Mouse (Mus musculus): ENCODE results near the gene Pdpr. TPM values are rescaled to one million over a fixed set of nuclear protein-coding genes. Genes with fewer than 3 reads are reported as not detected.

Pdpr gene
- polyA plus RNA-seq (2015; fragmentation: Illumina TruSeq; extraction: RNeasy Lipid Tissue Mini Kit (QIAGEN cat#74804); ENCODE audit: insufficient read depth, low replicate concordance), result 22.5 TPM

DNA sequence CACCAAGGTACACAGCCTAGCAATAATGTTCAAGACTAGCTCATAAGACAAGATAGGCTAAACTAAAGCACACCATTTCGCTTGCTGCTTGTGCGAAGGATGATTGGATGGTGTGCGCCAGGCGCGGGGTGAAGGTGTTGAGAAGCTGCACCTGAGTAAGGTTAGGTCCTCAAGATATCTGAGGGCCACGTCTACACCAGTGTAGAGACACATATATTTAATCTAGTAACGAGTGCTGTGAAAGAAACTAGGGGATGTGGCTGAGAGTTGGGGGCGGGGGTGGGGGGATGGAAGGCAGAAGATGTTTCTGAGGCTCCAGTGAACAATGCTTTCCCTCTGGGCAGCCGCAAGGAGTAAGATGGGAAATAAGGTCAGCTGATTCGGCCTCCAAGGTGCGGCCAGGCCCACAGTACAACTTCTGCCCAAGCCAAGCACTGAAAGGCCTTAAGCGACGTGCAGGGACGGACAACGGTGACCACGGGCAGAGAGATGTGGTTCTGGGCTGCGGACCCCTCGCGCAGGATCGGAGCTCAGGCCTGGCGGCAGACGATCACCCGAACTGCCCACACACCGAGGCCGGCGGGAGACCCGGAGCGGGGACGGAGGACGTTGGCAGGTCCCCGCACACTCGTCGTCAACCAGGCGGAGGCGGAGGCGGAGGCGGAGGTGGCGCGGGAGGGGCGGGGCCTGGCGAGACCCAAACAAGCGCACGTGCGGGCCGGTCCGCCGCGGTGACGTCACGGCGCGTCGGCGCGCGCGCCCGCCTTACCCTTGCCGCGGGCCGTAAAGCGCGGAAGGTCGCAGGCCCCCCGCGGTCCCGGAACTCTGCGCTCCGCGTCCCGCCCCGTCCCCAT, at the start of gene Pdpr:
Gene Pdpr (plus strand): TSS at position 766 of the 854 bp plus-strand sequence.

DNA sequence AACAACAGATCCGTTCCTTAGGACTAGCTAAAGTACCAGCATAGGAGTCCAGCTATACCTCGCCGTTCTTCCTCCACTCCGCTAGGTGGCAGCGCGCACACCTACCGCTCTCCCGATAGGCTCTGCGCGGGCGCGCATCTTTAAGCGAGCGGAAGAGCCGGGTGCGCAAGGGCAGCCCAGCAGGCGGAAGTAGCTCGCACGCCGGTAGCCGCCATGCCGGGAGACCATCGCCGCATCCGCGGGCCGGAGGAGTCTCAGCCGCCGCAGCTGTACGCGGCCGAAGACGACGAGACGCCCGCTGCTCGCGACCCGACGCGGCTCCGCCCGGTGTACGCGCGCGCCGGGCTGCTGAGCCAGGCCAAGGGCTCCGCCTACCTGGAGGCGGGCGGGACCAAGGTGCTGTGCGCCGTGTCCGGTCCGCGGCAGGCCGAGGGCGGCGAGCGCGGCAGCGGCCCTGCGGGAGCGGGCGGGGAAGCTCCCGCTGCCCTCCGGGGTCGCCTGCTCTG, 38.2 kb upstream of the Pdpr start, which contains the start of gene Exosc6:
Gene Exosc6 (plus strand): TSS at position 182 of the 506 bp plus-strand sequence.

GRCm38 (mm10) chr8:111092326-111092725, 2.1 kb upstream of the Pdpr start, which contains the start of gene Clec18a:
Clec18a (minus strand) TSS chr8:111092426.

Other genes with a start within 250 kb of the Pdpr start
- 33.9 TPM for gene Cog4, start 248.0 kb upstream of the Pdpr start, polyA plus RNA-seq (2015; fragmentation: Illumina TruSeq; extraction: RNeasy Lipid Tissue Mini Kit (QIAGEN cat#74804); ENCODE audit: insufficient read depth, low replicate concordance)
- gene Sf3b3, start 247.8 kb upstream of the Pdpr start, polyA plus RNA-seq (2015; fragmentation: Illumina TruSeq; extraction: RNeasy Lipid Tissue Mini Kit (QIAGEN cat#74804); ENCODE audit: insufficient read depth, low replicate concordance), result 111 TPM
- gene Fuk, start 192.1 kb upstream of the Pdpr start, polyA plus RNA-seq (2015; fragmentation: Illumina TruSeq; extraction: RNeasy Lipid Tissue Mini Kit (QIAGEN cat#74804); ENCODE audit: insufficient read depth, low replicate concordance), result 4.3 TPM
- gene St3gal2, start 174.7 kb upstream of the Pdpr start, polyA plus RNA-seq (2015; fragmentation: Illumina TruSeq; extraction: RNeasy Lipid Tissue Mini Kit (QIAGEN cat#74804); ENCODE audit: insufficient read depth, low replicate concordance), result 7.1 TPM
- gene Ddx19a, start 96.8 kb upstream of the Pdpr start, polyA plus RNA-seq (2015; fragmentation: Illumina TruSeq; extraction: RNeasy Lipid Tissue Mini Kit (QIAGEN cat#74804); ENCODE audit: insufficient read depth, low replicate concordance), result 45.2 TPM
- gene Ddx19b, start 62.9 kb upstream of the Pdpr start, polyA plus RNA-seq (2015; fragmentation: Illumina TruSeq; extraction: RNeasy Lipid Tissue Mini Kit (QIAGEN cat#74804); ENCODE audit: insufficient read depth, low replicate concordance), result 18.4 TPM
- 20.9 TPM for gene Aars, start 61.5 kb upstream of the Pdpr start, polyA plus RNA-seq (2015; fragmentation: Illumina TruSeq; extraction: RNeasy Lipid Tissue Mini Kit (QIAGEN cat#74804); ENCODE audit: insufficient read depth, low replicate concordance)
- 6.0 TPM for gene Exosc6, start 38.3 kb upstream of the Pdpr start, polyA plus RNA-seq (2015; fragmentation: Illumina TruSeq; extraction: RNeasy Lipid Tissue Mini Kit (QIAGEN cat#74804); ENCODE audit: insufficient read depth, low replicate concordance)
- not detected for gene Clec18a, start 2.2 kb upstream of the Pdpr start, polyA plus RNA-seq (2015; fragmentation: Illumina TruSeq; extraction: RNeasy Lipid Tissue Mini Kit (QIAGEN cat#74804); ENCODE audit: insufficient read depth, low replicate concordance)
- 51.2 TPM for gene Glg1, start 164.6 kb downstream of the Pdpr start, polyA plus RNA-seq (2015; fragmentation: Illumina TruSeq; extraction: RNeasy Lipid Tissue Mini Kit (QIAGEN cat#74804); ENCODE audit: insufficient read depth, low replicate concordance)
- gene Rfwd3, start 205.6 kb downstream of the Pdpr start, polyA plus RNA-seq (2015; fragmentation: Illumina TruSeq; extraction: RNeasy Lipid Tissue Mini Kit (QIAGEN cat#74804); ENCODE audit: insufficient read depth, low replicate concordance), result 55.1 TPM
- 9.7 TPM for gene Mlkl, start 243.5 kb downstream of the Pdpr start, polyA plus RNA-seq (2015; fragmentation: Illumina TruSeq; extraction: RNeasy Lipid Tissue Mini Kit (QIAGEN cat#74804); ENCODE audit: insufficient read depth, low replicate concordance)